Mouse (Mus musculus) neural tube, embryonic 12.5 days (tissue): Measurements from ENCODE around the gene Mphosph6. TPM values are rescaled to one million over a fixed set of nuclear protein-coding genes. Genes with fewer than 3 reads are reported as not detected.

Experiments used
- ATAC-seq: fragments of 200-750 bp; cut with Nextera tagmentation; 2 replicates; pipeline ENCODE4 v1.8.0; 2017; ENCODE audit warnings: low read depth, mild to moderate bottlenecking, moderate TSS enrichment, moderate library complexity; ENCODE audit not compliant: low FRiP score
- H3K27ac ChIP-seq: fragments of 300-500 bp; sonication (generic); 2 replicates; pipeline ENCODE4 v1.5.1; 2016
- H3K27me3 ChIP-seq: fragments of 300-500 bp; sonication (generic); replicated peaks from 2 replicates; pipeline ENCODE4 v1.6.1; 2016; ENCODE audit warnings: mild to moderate bottlenecking
- H3K36me3 ChIP-seq: fragments of 300-500 bp; sonication (generic); 2 replicates; pipeline ENCODE4 v1.6.1; 2016; ENCODE audit warnings: mild to moderate bottlenecking
- H3K4me1 ChIP-seq: fragments of 300-500 bp; sonication (generic); 2 replicates; pipeline ENCODE4 v1.6.1; 2016
- H3K4me2 ChIP-seq: fragments of 300-500 bp; sonication (generic); replicated peaks from 2 replicates; pipeline ENCODE4 v1.6.1; 2016; ENCODE audit warnings: mild to moderate bottlenecking
- H3K4me3 ChIP-seq: fragments of 300-500 bp; sonication (generic); 2 replicates; pipeline ENCODE4 v1.5.1; 2016
- H3K9ac ChIP-seq: fragments of 300-500 bp; sonication (generic); 2 replicates; pipeline ENCODE4 v1.6.1; 2016; ENCODE audit warnings: mild to moderate bottlenecking
- H3K9me3 ChIP-seq: fragments of 300-500 bp; sonication (generic); 2 replicates; pipeline ENCODE4 v1.6.1; 2016; ENCODE audit warnings: mild to moderate bottlenecking
- WGBS: fragments of 180-500 bp; shearing (Covaris S2); methylation state at CpG from one replicate; pipeline ENCODE4 v1.1.7; 2016; 5-methylcytosine and 5-hydroxymethylcytosine counted together
- polyA plus RNA-seq: library from polyadenylated mRNA; unstranded; fragments of >200 nt; fragmentation: Nextera tagmentation; extraction: Ambion mirVana; gene quantifications from 2 replicates; pipeline ENCODE4 v1.2.1, GENCODE M21; 2016

The Mphosph6 gene
- polyA plus RNA-seq, 1 experiment from 2014 or later, result 45.2 TPM

DNA sequence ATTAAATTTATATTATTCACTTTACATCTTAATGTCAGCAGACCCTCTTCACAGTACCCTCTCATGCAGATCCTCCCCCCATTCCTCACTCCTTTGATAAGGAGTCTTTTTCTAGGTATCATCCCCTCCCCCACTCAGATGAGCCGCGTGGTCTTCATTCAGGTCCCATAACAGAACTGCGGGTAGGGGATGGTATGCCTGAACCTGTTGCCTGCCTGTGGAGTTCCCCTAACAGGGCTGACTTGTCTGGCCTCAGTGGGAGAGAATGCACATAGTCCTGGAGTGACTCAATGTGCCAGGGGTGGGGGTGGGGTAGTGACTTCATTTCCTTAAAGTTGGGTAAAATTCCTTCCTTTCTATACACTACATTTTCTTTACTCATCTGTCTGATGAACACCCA is 15.3 kb downstream of the Mphosph6 start:
- H3K9ac ChIP-seq, result no peak overlapping the region
- peaks cover 11% of the 10 kb centered on the region for H3K9me3 ChIP-seq
- H3K4me3 ChIP-seq, result no peak overlapping the region
- no peaks in the 10 kb centered on the region for H3K4me1 ChIP-seq
- H3K36me3 ChIP-seq, result peaks cover 40% of the 10 kb centered on the region
- ATAC-seq, result no peak
- H3K27ac ChIP-seq, result no peak overlapping the region
- WGBS, result 89% methylated on average over 3 of the region's 3 CpGs
- H3K4me2 ChIP-seq, result no peak overlapping the region
- no peaks in the 10 kb centered on the region for H3K27me3 ChIP-seq

- Histone ChIP-seq H3K27ac (no peak overlapping the region), H3K9ac (no peak overlapping the region), H3K4me2 (no peak overlapping the region), H3K4me3 (no peak overlapping the region), H3K27me3 (no peaks in the 10 kb centered on the region), H3K36me3 (peaks cover 12% of the 10 kb centered on the region), H3K9me3 (peaks cover 11% of the 10 kb centered on the region), H3K4me1 (no peaks in the 10 kb centered on the region)
- WGBS, result 94% methylated on average over 7 of the region's 7 CpGs
- ATAC-seq, result no peak
These were observed 18.7 kb downstream of the Mphosph6 start for GRCm38 (mm10) chr8:117783021-117783420.

GRCm38 (mm10) chr8:117781375-117782129 is 20.2 kb downstream of the Mphosph6 start:
- Histone ChIP-seq H3K9me3 (no peaks in the 10 kb centered on the region), H3K27ac (no peak overlapping the region), H3K36me3 (no peaks in the 10 kb centered on the region), H3K27me3 (no peaks in the 10 kb centered on the region), H3K9ac (no peak overlapping the region), H3K4me1 (no peaks in the 10 kb centered on the region), H3K4me2 (no peak overlapping the region), H3K4me3 (no peak overlapping the region)
- WGBS, result 69% methylated on average over 6 of the region's 6 CpGs
- ATAC-seq, result no peak

GRCm38 (mm10) chr8:117779344-117779743 is 22.4 kb downstream of the Mphosph6 start:
- ATAC-seq, result no peak
- Histone ChIP-seq H3K36me3 (no peaks in the 10 kb centered on the region), H3K27ac (no peak overlapping the region), H3K4me3 (no peak overlapping the region), H3K9ac (no peak overlapping the region), H3K9me3 (no peaks in the 10 kb centered on the region), H3K4me1 (no peaks in the 10 kb centered on the region), H3K27me3 (no peaks in the 10 kb centered on the region), H3K4me2 (no peak overlapping the region)
- 87% methylated on average over 6 of the region's 6 CpGs for WGBS

GRCm38 (mm10) chr8:117778531-117779322 is 23.0 kb downstream of the Mphosph6 start:
- Histone ChIP-seq H3K27me3 (no peaks in the 10 kb centered on the region), H3K9me3 (no peaks in the 10 kb centered on the region), H3K27ac (no peak overlapping the region), H3K4me1 (no peaks in the 10 kb centered on the region), H3K4me3 (no peak overlapping the region), H3K36me3 (no peaks in the 10 kb centered on the region), H3K9ac (no peak overlapping the region), H3K4me2 (no peak overlapping the region)
- no peak for ATAC-seq
- WGBS, result 77% methylated on average over 11 of the region's 11 CpGs

DNA sequence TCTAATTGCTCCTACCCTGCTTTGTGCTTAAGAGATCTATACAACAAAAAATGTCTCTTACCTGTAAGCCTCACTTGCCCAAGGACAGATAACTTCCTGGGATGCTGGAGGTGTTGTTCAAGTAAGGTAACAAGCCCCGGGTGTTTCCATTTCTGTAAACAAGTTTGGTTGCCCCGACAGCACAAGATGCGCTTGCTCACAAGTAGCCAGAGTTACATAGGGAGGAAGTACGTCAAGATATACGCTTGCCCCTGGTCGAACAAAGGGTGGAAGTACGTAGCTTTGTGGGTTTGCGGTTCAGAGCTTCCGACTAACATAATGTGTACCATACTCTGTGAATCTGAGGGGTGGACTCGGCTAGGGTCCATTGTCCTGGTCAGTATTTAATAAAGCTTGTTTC is 25.7 kb downstream of the Mphosph6 start:
- Histone ChIP-seq H3K27ac (no peak overlapping the region), H3K27me3 (no peaks in the 10 kb centered on the region), H3K36me3 (no peaks in the 10 kb centered on the region), H3K4me1 (no peaks in the 10 kb centered on the region), H3K9me3 (no peaks in the 10 kb centered on the region), H3K4me2 (no peak overlapping the region), H3K9ac (no peak overlapping the region), H3K4me3 (no peak overlapping the region)
- 87% methylated on average over 10 of the region's 10 CpGs for WGBS
- ATAC-seq, result no peak

DNA sequence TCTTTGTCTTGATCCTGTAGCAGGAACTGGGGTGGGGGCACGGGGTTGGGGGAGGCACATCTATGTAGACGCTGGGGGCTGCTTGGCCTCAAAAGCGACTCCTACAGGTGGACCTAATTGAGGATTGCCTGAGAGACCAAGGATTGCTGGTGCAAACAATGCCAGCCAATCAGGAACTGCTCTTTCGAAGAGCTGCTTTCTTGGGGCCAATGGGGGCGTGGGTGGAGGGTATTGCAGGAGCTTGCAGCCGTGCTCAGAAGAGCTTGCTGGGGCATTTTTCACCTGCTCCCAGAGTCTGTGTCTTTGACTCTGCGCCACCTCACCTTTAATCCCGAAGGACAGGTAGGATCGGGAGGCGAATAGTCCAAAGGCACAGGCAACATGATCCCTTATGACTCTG is 26.1 kb downstream of the Mphosph6 start:
- H3K4me2 ChIP-seq, result no peak overlapping the region
- H3K9me3 ChIP-seq, result no peaks in the 10 kb centered on the region
- 49% methylated on average over 10 of the region's 10 CpGs for WGBS
- H3K9ac ChIP-seq, result no peak overlapping the region
- no peaks in the 10 kb centered on the region for H3K4me1 ChIP-seq
- H3K27ac ChIP-seq, result no peak overlapping the region
- H3K36me3 ChIP-seq, result no peaks in the 10 kb centered on the region
- ATAC-seq, result no peak
- no peak overlapping the region for H3K4me3 ChIP-seq
- no peaks in the 10 kb centered on the region for H3K27me3 ChIP-seq

- Histone ChIP-seq H3K4me2 (no peak overlapping the region), H3K27me3 (no peaks in the 10 kb centered on the region), H3K4me1 (no peaks in the 10 kb centered on the region), H3K27ac (no peak overlapping the region), H3K9ac (no peak overlapping the region), H3K4me3 (no peak overlapping the region), H3K9me3 (no peaks in the 10 kb centered on the region), H3K36me3 (no peaks in the 10 kb centered on the region)
- ATAC-seq, result no peak
- WGBS, result 55% methylated on average over 2 of the region's 2 CpGs
These were observed 29.1 kb downstream of the Mphosph6 start for GRCm38 (mm10) chr8:117772597-117772996.

DNA sequence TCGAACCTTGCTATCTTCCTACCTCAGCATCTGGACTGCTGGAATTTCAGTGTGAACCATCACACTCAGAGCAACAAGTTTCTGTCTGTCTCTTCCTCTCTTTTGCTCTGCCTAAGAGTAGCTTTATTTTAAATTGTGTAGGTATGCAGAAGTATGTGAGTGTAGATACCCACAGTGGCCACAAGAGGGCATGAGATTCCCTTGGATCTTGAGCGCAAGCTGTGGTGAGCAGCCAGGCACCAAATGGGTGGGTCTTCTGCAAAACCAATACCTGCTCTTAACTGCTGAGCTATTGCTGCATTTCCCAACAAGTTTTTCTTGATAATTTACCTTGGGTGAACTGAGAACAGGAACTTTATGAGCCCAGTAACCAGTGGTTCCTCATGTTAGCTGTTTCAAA is 29.6 kb downstream of the Mphosph6 start:
- Histone ChIP-seq H3K4me3 (no peak overlapping the region), H3K27ac (no peak overlapping the region), H3K9ac (no peak overlapping the region), H3K4me1 (no peaks in the 10 kb centered on the region), H3K36me3 (no peaks in the 10 kb centered on the region), H3K9me3 (no peaks in the 10 kb centered on the region), H3K27me3 (no peaks in the 10 kb centered on the region), H3K4me2 (no peak overlapping the region)
- 68% methylated on average over 2 of the region's 2 CpGs for WGBS
- ATAC-seq, result no peak

DNA sequence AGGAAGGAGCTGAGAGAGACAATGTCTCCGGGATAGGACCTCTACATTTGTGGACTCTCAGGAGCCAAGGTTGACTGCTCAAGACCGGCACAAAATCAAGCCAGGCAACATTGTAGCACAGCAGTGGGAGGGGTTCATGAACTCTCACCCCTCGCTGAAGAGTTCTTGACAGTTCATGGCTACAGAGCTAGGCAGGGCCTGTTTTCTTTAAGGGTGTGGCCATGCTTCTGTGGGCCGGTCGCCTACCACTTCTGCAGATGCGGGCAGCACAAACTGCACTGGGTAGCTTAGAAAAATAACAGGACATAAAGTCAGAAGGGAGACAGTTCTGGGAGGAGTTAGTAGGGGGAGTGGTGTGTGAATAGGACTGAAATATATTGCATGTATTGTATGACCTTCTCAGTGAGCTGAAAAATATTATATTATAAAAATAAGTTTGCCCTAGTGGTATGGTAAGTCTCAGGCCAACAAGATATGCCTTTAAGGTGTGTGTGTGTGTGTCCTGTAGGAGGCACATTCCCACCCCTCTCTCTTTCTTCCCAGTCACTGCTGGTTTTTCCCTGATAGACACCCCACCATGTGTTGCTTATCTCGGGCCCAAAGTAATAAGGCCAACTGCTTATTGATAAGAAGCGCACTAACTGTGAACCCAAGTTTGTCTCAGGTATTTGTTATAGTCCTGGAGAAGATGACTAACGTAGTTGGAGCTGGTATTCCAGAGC is 30.5 kb downstream of the Mphosph6 start:
- Histone ChIP-seq H3K27ac (no peak overlapping the region), H3K9ac (no peak overlapping the region), H3K9me3 (no peaks in the 10 kb centered on the region), H3K36me3 (no peaks in the 10 kb centered on the region), H3K27me3 (no peaks in the 10 kb centered on the region), H3K4me2 (no peak overlapping the region), H3K4me3 (no peak overlapping the region), H3K4me1 (no peaks in the 10 kb centered on the region)
- 84% methylated on average over 9 of the region's 9 CpGs for WGBS
- no peak for ATAC-seq

GRCm38 (mm10) chr8:117768971-117769370 is 32.8 kb downstream of the Mphosph6 start:
- 88% methylated on average over 7 of the region's 7 CpGs for WGBS
- no peak overlapping the region for H3K4me3 ChIP-seq
- no peak overlapping the region for H3K4me2 ChIP-seq
- no peaks in the 10 kb centered on the region for H3K36me3 ChIP-seq
- no peak overlapping the region for H3K27ac ChIP-seq
- H3K4me1 ChIP-seq, result no peaks in the 10 kb centered on the region
- H3K27me3 ChIP-seq, result no peaks in the 10 kb centered on the region
- no peak for ATAC-seq
- no peak overlapping the region for H3K9ac ChIP-seq
- no peaks in the 10 kb centered on the region for H3K9me3 ChIP-seq

DNA sequence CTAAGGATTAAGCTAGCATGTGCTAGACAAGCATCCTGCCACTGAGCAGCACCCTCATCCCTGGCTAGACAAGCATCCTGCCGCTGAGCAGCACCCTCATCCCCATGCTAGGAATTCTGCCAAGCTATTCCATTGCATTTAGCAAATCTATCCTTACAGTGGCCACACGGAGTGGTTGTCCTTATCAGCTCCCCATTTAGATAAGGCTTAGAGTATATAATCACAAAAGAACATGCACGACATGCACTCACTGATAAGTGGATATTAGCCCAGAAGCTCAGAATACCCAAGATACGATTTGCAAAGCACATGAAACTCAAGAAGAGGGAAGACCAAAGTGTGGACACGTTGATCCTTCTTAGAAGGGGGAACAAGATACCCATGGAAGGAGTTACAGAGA is 35.8 kb downstream of the Mphosph6 start:
- Histone ChIP-seq H3K9ac (no peak overlapping the region), H3K27me3 (no peaks in the 10 kb centered on the region), H3K4me3 (no peak overlapping the region), H3K4me1 (no peaks in the 10 kb centered on the region), H3K9me3 (no peaks in the 10 kb centered on the region), H3K36me3 (no peaks in the 10 kb centered on the region), H3K4me2 (no peak overlapping the region), H3K27ac (no peak overlapping the region)
- WGBS, result 87% methylated on average over 5 of the region's 5 CpGs
- no peak for ATAC-seq
